ENCODE assay signal across 8 mouse cellular contexts in the genomic region with DNA sequence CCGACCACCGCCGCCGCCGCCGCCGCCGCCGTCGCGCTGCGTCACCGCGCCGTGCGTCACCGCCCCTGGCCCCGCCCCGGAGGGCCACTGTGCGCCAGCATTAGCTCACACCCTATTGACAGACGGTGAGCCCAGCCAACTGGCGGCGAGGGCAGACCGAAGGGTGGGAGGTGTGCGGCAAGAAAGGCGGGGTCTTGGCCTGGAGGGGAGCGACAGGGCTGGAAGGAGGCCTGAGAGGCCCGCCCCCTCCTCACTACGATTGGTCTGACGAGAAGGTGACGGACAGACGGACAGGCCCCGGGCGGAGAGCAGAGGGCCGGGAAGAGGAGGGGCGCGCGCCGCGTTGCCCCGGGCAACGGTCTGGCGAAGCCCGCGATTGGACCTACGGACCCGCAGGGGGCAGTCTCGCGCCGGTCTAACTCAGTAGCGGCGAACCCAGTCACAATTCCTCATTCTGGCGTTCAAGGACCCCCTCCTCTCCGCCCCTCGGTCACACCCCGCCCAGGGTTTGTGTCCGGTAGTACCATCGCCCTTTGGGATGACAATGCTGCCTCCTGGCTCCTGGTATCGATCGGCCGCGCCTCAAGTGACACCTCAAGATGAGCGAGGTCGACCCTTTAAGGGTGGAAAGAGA. TPM values are rescaled to one million over a fixed set of nuclear protein-coding genes. Genes with fewer than 3 reads are reported as not detected.
DNase-seq lines count a peak whose midpoint lies in the region; ATAC-seq and TF ChIP-seq lines count a peak whose summit lies in the region.

No protein-coding gene starts in this region.

- H3K4me3 ChIP-seq in hindbrain, embryonic 13.5 days = peak overlapping the region; percentile 94

- POLR2A ChIA-PET in Patski (lab: Charles Lee) = no interaction called here

- peak overlapping the region; percentile 61 for H3K4me2 ChIP-seq in hindbrain, embryonic 13.5 days

- under 1% methylated on average over 44 of the region's 64 CpGs for WGBS in hindbrain, embryonic 13.5 days

- H3K9me3 ChIP-seq in hindbrain, embryonic 13.5 days = no peaks in the 10 kb centered on the region

- peaks cover 49% of the 10 kb centered on the region for H3K4me1 ChIP-seq in hindbrain, embryonic 13.5 days (replicated peaks)

- H3K9ac ChIP-seq in hindbrain, embryonic 13.5 days = peak overlapping the region; percentile 99

- ATAC-seq in Patski = peak; percentile 98
- peak; percentile 99 for ATAC-seq in hindbrain, embryonic 13.5 days (ENCODE audit: low FRiP score)

- peak; percentile 92 for TF ChIP-seq CTCF in Patski (IDR thresholded peaks at IDR 0.05)

- in situ Hi-C loops in Patski (cut with MboI; ENCODE audit: low pct_unique_long_range_greater_than_20kb) = no loop called here

- peak; percentile 94 for DNase-seq in Patski (ENCODE audit: low read depth, low spot score)
- DNase-seq in cerebellum, postnatal 14 days = peak; percentile 100
- peak; percentile 99 to 100 for DNase-seq in frontal cortex, postnatal 14 days (ENCODE audit: low spot score in 2 of 2)
- DNase-seq in layer of hippocampus, postnatal 25 days (ENCODE audit: extremely low spot score in 1 of 2, low spot score in 1 of 2) = peak; percentile 97 to 98
- DNase-seq in lung, postnatal 25 days (ENCODE audit: low spot score) = peak; percentile 100
- peak; percentile 99 for DNase-seq in retina, embryonic 14.5 days (ENCODE audit: low spot score)
- DNase-seq in thymus, postnatal 4 days = peak; percentile 99

- peaks cover 9% of the 10 kb centered on the region; the same call in 1 of the 2 replicates for H3K36me3 ChIP-seq in hindbrain, embryonic 13.5 days

- CTCF ChIA-PET in Patski (lab: Charles Lee) = interaction anchor here (1.0 to 1.9 kb wide), 5 partner anchors 10 to 305 kb away, joined by 3 to 12 read pairs (median 5); a partner anchor contains a TSS

- no peaks in the 10 kb centered on the region for H3K27me3 ChIP-seq in Patski
- no peaks in the 10 kb centered on the region for H3K27me3 ChIP-seq in hindbrain, embryonic 13.5 days

- peak overlapping the region; percentile 83 for H3K27ac ChIP-seq in hindbrain, embryonic 13.5 days

RNA-seq across cellular contexts. Expression of a gene that starts 0.9 kb away (rescaled TPM):
- 0.58 TPM for polyA plus RNA-seq in Patski (2021)
- 5.2 and 5.3 TPM in 2 replicates for polyA plus RNA-seq in hindbrain, embryonic 13.5 days (2015; fragmentation: Nextera tagmentation; extraction: Ambion mirVana)
- 1 to 10 TPM; 1.3 to 2.3 TPM for total RNA-seq in layer of hippocampus, postnatal 25 days (2021)

RNA-seq across cellular contexts. Expression of a gene that starts 15.4 kb away (rescaled TPM):
- polyA plus RNA-seq in Patski (2021) = 2.6 TPM
- polyA plus RNA-seq in hindbrain, embryonic 13.5 days (2015; fragmentation: Nextera tagmentation; extraction: Ambion mirVana) = 11.3 and 11.8 TPM in 2 replicates
- 10 to 100 TPM; 74.1 to 76.7 TPM for total RNA-seq in layer of hippocampus, postnatal 25 days (2021)

RNA-seq across cellular contexts. Expression of a gene that starts 43.6 kb away (rescaled TPM):
- 104 TPM for polyA plus RNA-seq in Patski (2021)
- 93.0 and 100 TPM in 2 replicates for polyA plus RNA-seq in hindbrain, embryonic 13.5 days (2015; fragmentation: Nextera tagmentation; extraction: Ambion mirVana)
- 10 to 100 TPM; 63.0 to 69.3 TPM for total RNA-seq in layer of hippocampus, postnatal 25 days (2021)

RNA-seq across cellular contexts. Expression of a gene that starts 43.9 kb away (rescaled TPM):
- 32.4 TPM for polyA plus RNA-seq in Patski (2021)
- polyA plus RNA-seq in hindbrain, embryonic 13.5 days (2015; fragmentation: Nextera tagmentation; extraction: Ambion mirVana) = 43.7 and 44.8 TPM in 2 replicates
- 10 to 100 TPM; 19.3 to 22.0 TPM for total RNA-seq in layer of hippocampus, postnatal 25 days (2021)

RNA-seq across cellular contexts. Expression of a gene that starts 56.3 kb away (rescaled TPM):
- 90.4 TPM for polyA plus RNA-seq in Patski (2021)
- 4.6 and 4.9 TPM in 2 replicates for polyA plus RNA-seq in hindbrain, embryonic 13.5 days (2015; fragmentation: Nextera tagmentation; extraction: Ambion mirVana)
- total RNA-seq in layer of hippocampus, postnatal 25 days (2021) = 1 to 10 TPM; 2.7 to 2.8 TPM

Comparison
In these comparisons a context has a peak if more than half of its experiments do, and no peak if none do; other contexts are left out.
1. Peak in every context shown above with its lines: DNase-seq, ATAC-seq, H3K4me3 ChIP-seq and H3K27ac ChIP-seq.